Mouse (Mus musculus): ENCODE results near the gene Marc2. TPM values are rescaled to one million over a fixed set of nuclear protein-coding genes. Genes with fewer than 3 reads are reported as not detected.
A peak's percentile ranks its signal among the peaks of the same experiment; 100 is the strongest.

Marc2 gene
- polyA plus RNA-seq, 1 experiment from 2014 or later = 98.1 TPM

DNA sequence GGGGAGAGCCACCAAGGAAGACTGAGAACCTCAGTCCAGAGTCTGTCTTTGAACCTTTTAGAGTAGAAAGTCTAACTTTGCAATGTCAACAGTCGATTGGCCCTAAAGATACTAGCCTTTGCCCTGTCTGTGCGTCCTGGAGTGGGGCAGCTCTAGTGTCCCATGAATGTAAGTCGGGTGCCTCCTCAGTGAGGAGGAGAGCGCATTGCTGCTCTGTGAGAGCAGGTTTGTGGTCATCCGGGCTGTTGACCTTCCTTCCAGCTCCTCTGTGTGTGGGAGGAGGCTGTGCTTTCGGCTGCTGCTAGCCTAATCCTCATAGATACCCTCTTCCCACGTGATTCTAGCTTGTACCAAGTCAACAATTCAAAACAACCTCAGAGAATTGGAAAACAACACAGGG lies 4.9 kb upstream of the Marc2 start:
- WGBS = 43% methylated on average over 7 of the region's 7 CpGs
- ATAC-seq (ENCODE audit: low FRiP score) = no peak

GRCm38 (mm10) chr1:184846973-184847372 lies 722 bp upstream of the Marc2 start:
- Histone ChIP-seq H3K4me2 (no peak overlapping the region), H3K27ac (no peak overlapping the region), H3K9me3 (no peaks in the 10 kb centered on the region), H3K9ac (no peak overlapping the region), H3K27me3 (peaks cover 53% of the 10 kb centered on the region), H3K4me3 (replicated peaks) (no peak overlapping the region), H3K4me1 (peaks cover 27% of the 10 kb centered on the region), H3K36me3 (replicated peaks) (no peaks in the 10 kb centered on the region)
- no peak for ATAC-seq (ENCODE audit: low FRiP score)
- 61% methylated on average over 3 of the region's 3 CpGs for WGBS

More for the DNA sequence above, 4.9 kb upstream of the Marc2 start:
- no peaks in the 10 kb centered on the region for H3K9me3 ChIP-seq
- peaks cover 65% of the 10 kb centered on the region for H3K27me3 ChIP-seq
- H3K4me3 ChIP-seq (replicated peaks) = no peak overlapping the region
- H3K4me2 ChIP-seq = no peak overlapping the region
- H3K27ac ChIP-seq = no peak overlapping the region
- H3K4me1 ChIP-seq = peaks cover 13% of the 10 kb centered on the region
- no peaks in the 10 kb centered on the region for H3K36me3 ChIP-seq (replicated peaks)
- no peak overlapping the region for H3K9ac ChIP-seq

- Histone ChIP-seq H3K27ac (peak overlapping the region; percentile 64), H3K9me3 (no peaks in the 10 kb centered on the region), H3K4me1 (peaks cover 22% of the 10 kb centered on the region), H3K4me2 (peak overlapping the region; percentile 83), H3K9ac (peak overlapping the region; percentile 87), H3K4me3 (replicated peaks) (peak overlapping the region; percentile 82), H3K36me3 (replicated peaks) (no peaks in the 10 kb centered on the region), H3K27me3 (peaks cover 43% of the 10 kb centered on the region)
- ATAC-seq (ENCODE audit: low FRiP score) = peak; percentile 98
- under 1% methylated on average over 67 of the region's 67 CpGs for WGBS
Measured at GRCm38 (mm10) chr1:184845111-184846071, 860 bp downstream of the Marc2 start.

DNA sequence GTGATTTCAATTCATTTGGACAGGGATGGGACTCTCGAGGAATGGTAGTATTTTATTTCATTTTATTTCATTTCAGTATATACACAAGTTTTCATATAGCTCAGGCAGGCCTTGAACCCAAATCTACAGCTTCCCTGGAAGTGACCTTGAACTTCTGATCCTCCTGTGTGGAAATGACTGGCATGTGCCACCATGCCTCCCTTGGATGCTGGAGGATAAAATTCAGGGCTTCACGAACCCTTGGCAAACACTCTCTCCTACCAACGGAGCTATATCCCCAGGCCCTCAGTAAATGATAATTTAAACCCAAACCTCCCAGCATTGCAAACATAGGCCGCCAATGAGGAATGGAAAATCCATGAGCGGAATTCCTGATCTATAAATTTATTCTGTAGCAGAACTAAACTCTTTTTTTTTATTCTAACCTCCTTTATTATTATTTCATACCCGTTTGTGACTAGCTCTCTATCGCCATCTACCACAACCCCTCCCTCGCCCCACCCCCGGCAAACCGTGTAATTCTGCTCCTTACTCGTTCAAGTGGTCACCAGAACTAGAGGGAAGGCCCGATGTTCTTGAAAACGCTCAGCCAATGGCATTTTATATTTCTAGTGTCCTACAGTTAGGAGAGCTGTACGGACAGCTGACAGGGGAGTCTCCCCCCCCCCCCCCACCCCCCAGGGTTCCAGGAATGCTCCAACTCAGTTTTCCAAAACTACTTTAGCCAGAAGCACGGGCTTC lies 1.8 kb downstream of the Marc2 start:
- Histone ChIP-seq H3K4me3 (replicated peaks) (peak overlapping the region; percentile 82), H3K4me2 (peak overlapping the region; percentile 83), H3K4me1 (peaks cover 22% of the 10 kb centered on the region), H3K27ac (no peak overlapping the region), H3K9me3 (no peaks in the 10 kb centered on the region), H3K36me3 (replicated peaks) (no peaks in the 10 kb centered on the region; the same call in 1 of the 2 replicates), H3K27me3 (peaks cover 34% of the 10 kb centered on the region), H3K9ac (peak overlapping the region; percentile 87)
- 23% methylated on average over 15 of the region's 15 CpGs for WGBS
- no peak for ATAC-seq (ENCODE audit: low FRiP score)

DNA sequence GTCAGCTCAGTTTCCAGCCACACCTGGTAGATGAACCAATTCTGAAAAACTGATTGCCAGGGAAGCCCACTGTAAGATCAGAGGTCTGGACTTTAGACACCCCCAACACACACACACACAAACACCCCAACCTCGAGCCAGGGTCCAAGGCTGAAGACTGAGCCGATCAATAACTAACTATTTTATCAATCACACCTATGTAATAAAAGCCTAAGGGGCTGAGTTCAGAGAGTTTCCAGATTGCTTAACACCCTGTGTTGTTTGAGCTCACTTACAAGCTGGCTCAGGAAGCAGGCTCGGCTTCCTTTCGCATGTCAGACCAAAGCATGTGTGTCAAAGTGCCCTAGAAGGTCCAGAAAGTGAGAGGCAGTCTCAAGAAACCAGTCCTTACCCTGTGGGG lies 8.6 kb downstream of the Marc2 start:
- ATAC-seq (ENCODE audit: low FRiP score) = no peak
- 94% methylated on average over 4 of the region's 4 CpGs for WGBS

DNA sequence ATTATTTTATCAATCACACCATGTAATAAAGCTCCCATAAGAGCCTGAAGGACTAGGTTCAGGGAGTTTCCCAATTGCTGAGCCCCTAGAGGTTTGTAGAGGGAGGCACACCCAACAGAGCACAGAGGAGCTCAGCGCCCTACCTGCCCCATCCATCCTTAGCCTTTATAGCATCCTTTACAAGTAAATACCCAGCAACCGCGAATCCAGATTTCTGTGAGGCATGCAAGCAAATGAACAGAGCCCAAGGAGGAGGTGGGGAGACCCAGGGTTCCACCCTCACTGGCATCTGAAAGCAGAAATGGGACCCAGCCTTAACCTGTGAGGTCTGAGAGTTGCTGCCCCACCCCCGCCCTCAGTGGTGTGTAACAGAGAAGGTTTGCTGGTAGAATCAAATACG lies 9.9 kb downstream of the Marc2 start:
- Histone ChIP-seq H3K27me3 (no peaks in the 10 kb centered on the region), H3K9me3 (no peaks in the 10 kb centered on the region), H3K9ac (no peak overlapping the region), H3K36me3 (replicated peaks) (peaks cover 23% of the 10 kb centered on the region), H3K27ac (no peak overlapping the region), H3K4me1 (no peaks in the 10 kb centered on the region), H3K4me2 (no peak overlapping the region), H3K4me3 (replicated peaks) (no peak overlapping the region)
- ATAC-seq (ENCODE audit: low FRiP score) = no peak
- WGBS = 67% methylated on average over 5 of the region's 5 CpGs

More for the DNA sequence above, 8.6 kb downstream of the Marc2 start:
- Histone ChIP-seq H3K36me3 (replicated peaks) (peaks cover 12% of the 10 kb centered on the region), H3K4me1 (no peaks in the 10 kb centered on the region), H3K27me3 (no peaks in the 10 kb centered on the region), H3K9ac (no peak overlapping the region), H3K9me3 (no peaks in the 10 kb centered on the region), H3K4me2 (no peak overlapping the region), H3K27ac (no peak overlapping the region), H3K4me3 (replicated peaks) (no peak overlapping the region)

- no peak for ATAC-seq (ENCODE audit: low FRiP score)
- WGBS = 91% methylated on average over 7 of the region's 7 CpGs
Measured at GRCm38 (mm10) chr1:184833499-184833898, 12.8 kb downstream of the Marc2 start.

DNA sequence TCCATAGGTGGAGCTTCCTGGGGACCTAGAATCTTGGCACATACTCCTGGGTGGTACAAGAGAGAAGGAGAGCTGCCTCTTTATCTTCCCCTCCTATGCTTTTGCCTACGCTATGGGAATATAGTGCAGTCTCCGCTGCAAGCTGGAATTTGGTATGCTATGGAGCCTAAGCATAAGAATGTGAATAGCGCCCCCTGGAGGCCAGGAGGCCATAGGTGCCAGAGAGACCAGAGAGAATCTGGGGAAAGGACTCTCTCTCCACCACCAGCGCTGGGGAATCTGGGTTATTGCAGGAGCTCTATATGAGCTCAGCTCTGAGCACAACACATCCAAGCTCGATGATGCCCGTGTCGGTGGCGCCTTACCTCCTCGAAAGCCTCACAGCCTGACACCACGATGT lies 14.0 kb downstream of the Marc2 start:
- Histone ChIP-seq H3K36me3 (replicated peaks) (peaks cover 43% of the 10 kb centered on the region), H3K9ac (no peak overlapping the region), H3K27me3 (no peaks in the 10 kb centered on the region), H3K9me3 (no peaks in the 10 kb centered on the region), H3K4me2 (no peak overlapping the region), H3K4me1 (peaks cover 5% of the 10 kb centered on the region; the same call in 1 of the 2 replicates), H3K27ac (no peak overlapping the region), H3K4me3 (replicated peaks) (no peak overlapping the region)
- WGBS = 82% methylated on average over 10 of the region's 10 CpGs
- no peak for ATAC-seq (ENCODE audit: low FRiP score)

More at GRCm38 (mm10) chr1:184833499-184833898, 12.8 kb downstream of the Marc2 start:
- no peak overlapping the region for H3K27ac ChIP-seq
- H3K4me3 ChIP-seq (replicated peaks) = no peak overlapping the region
- H3K9ac ChIP-seq = no peak overlapping the region
- no peaks in the 10 kb centered on the region for H3K4me1 ChIP-seq
- H3K36me3 ChIP-seq (replicated peaks) = peaks cover 43% of the 10 kb centered on the region
- no peak overlapping the region for H3K4me2 ChIP-seq
- no peaks in the 10 kb centered on the region for H3K9me3 ChIP-seq
- no peaks in the 10 kb centered on the region for H3K27me3 ChIP-seq

GRCm38 (mm10) chr1:184829897-184830296 lies 16.4 kb downstream of the Marc2 start:
- no peaks in the 10 kb centered on the region for H3K9me3 ChIP-seq
- H3K4me3 ChIP-seq (replicated peaks) = no peak overlapping the region
- H3K4me1 ChIP-seq = peaks cover 9% of the 10 kb centered on the region; the same call in 1 of the 2 replicates
- no peaks in the 10 kb centered on the region for H3K27me3 ChIP-seq
- H3K4me2 ChIP-seq = no peak overlapping the region
- 93% methylated on average over 8 of the region's 8 CpGs for WGBS
- H3K27ac ChIP-seq = no peak overlapping the region
- no peak overlapping the region for H3K9ac ChIP-seq
- no peak for ATAC-seq (ENCODE audit: low FRiP score)
- peaks cover 43% of the 10 kb centered on the region for H3K36me3 ChIP-seq (replicated peaks)

GRCm38 (mm10) chr1:184827175-184827701 lies 19.0 kb downstream of the Marc2 start:
- Histone ChIP-seq H3K9me3 (no peaks in the 10 kb centered on the region), H3K4me2 (peak overlapping the region; percentile 44), H3K9ac (no peak overlapping the region), H3K36me3 (replicated peaks) (peaks cover 28% of the 10 kb centered on the region), H3K4me1 (peaks cover 14% of the 10 kb centered on the region; the same call in 1 of the 2 replicates), H3K27me3 (no peaks in the 10 kb centered on the region), H3K27ac (no peak overlapping the region), H3K4me3 (replicated peaks) (peak overlapping the region; percentile 15; the same call in 1 of the 2 replicates)
- WGBS = 31% methylated on average over 23 of the region's 23 CpGs
- no peak for ATAC-seq (ENCODE audit: low FRiP score)

DNA sequence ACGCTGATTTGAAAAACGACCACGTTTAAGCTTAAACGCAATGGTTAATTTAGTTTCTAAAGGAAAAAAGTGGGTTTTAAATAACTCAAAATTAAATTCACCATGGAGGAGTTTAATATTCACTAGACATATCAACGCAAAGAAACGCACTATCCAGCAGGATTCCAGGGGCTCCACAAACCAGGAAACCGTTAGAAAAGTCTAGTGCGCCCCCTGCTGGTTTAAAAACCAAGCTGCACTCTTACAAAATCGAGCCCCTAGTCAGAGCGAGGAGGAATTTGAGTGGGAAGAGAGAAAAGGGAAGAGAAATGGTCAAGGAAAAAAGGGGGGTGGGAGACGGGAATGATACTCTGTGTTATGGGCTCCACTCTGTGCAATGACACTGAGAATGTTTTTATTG lies 21.2 kb downstream of the Marc2 start:
- ATAC-seq (ENCODE audit: low FRiP score) = peak; percentile 54
- H3K4me3 ChIP-seq (replicated peaks) = no peak overlapping the region
- H3K27ac ChIP-seq = no peak overlapping the region
- 0 out of 2 replicates have a peak overlapping the region, but pooled peaks have one; percentile 3 for H3K4me2 ChIP-seq
- no peaks in the 10 kb centered on the region for H3K9me3 ChIP-seq
- no peaks in the 10 kb centered on the region for H3K27me3 ChIP-seq
- peaks cover 8% of the 10 kb centered on the region for H3K36me3 ChIP-seq (replicated peaks)
- no peak overlapping the region for H3K9ac ChIP-seq
- peaks cover 14% of the 10 kb centered on the region; the same call in 1 of the 2 replicates for H3K4me1 ChIP-seq
- WGBS = 24% methylated on average over 11 of the region's 11 CpGs

GRCm38 (mm10) chr1:184824439-184824851 lies 21.8 kb downstream of the Marc2 start:
- peak; percentile 88 for ATAC-seq (ENCODE audit: low FRiP score)
- H3K27ac ChIP-seq = no peak overlapping the region
- H3K4me2 ChIP-seq = 0 out of 2 replicates have a peak overlapping the region, but pooled peaks have one; percentile 11
- peaks cover 2% of the 10 kb centered on the region; the same call in 1 of the 2 replicates for H3K36me3 ChIP-seq (replicated peaks)
- no peak overlapping the region for H3K9ac ChIP-seq
- H3K4me1 ChIP-seq = peaks cover 14% of the 10 kb centered on the region; the same call in 1 of the 2 replicates
- no peaks in the 10 kb centered on the region for H3K27me3 ChIP-seq
- H3K4me3 ChIP-seq (replicated peaks) = no peak overlapping the region
- no peaks in the 10 kb centered on the region for H3K9me3 ChIP-seq
- WGBS = 3% methylated on average over 12 of the region's 12 CpGs
